Mouse (Mus musculus) lung, postnatal 0 days (tissue): ENCODE measurements at regions not wholly inside any gene's neighbourhood (a gene's known extent, or its start where the extent isn't known, plus 50 kb on each side); places are given as distances from the start of the nearest gene placed in this dataset.
"Not testable (repeated sequence)": the region's sequence is repeated elsewhere in the genome, so short reads cannot be mapped to it uniquely, and the experiment has no call there.

ENCODE experiments used
- ATAC-seq: fragments of 200-750 bp; cut with Nextera tagmentation; 2 replicates; pipeline ENCODE4 v1.8.0; 2017; ENCODE audit warnings: moderate library complexity
- DNase-seq: peaks from one replicate; pipeline ENCODE4 v3.0.0-alpha.2; 2016; ENCODE audit warnings: low spot score
- H3K27ac ChIP-seq: fragments of 300-500 bp; sonication (generic); 2 replicates; pipeline ENCODE4 v1.5.1; 2014; ENCODE audit warnings: antibody characterized with exemption, mild to moderate bottlenecking, low read length, mixed read lengths
- H3K27me3 ChIP-seq: fragments of 300-500 bp; sonication (generic); replicated peaks from 2 replicates; pipeline ENCODE4 v1.6.1; 2014; ENCODE audit warnings: low read length, mixed read lengths; ENCODE audit not compliant: insufficient read depth
- H3K36me3 ChIP-seq: fragments of 300-500 bp; sonication (generic); 2 replicates; pipeline ENCODE4 v1.6.1; 2014; ENCODE audit warnings: low read length, mixed read lengths; ENCODE audit not compliant: insufficient read depth
- H3K4me1 ChIP-seq: fragments of 300-500 bp; sonication (generic); 2 replicates; pipeline ENCODE4 v1.6.1; 2014; ENCODE audit warnings: antibody characterized with exemption, low read depth, low read length, mixed read lengths; ENCODE audit not compliant: insufficient read depth
- H3K4me2 ChIP-seq: fragments of 300-500 bp; sonication (generic); replicated peaks from 2 replicates; pipeline ENCODE4 v1.6.1; 2014; ENCODE audit warnings: low read depth, mild to moderate bottlenecking, low read length, moderate library complexity, mixed read lengths
- H3K4me3 ChIP-seq: fragments of 300-500 bp; sonication (generic); 2 replicates; pipeline ENCODE4 v1.5.1; 2014; ENCODE audit warnings: low read depth, low read length
- H3K9ac ChIP-seq: fragments of 300-500 bp; sonication (generic); replicated peaks from 2 replicates; pipeline ENCODE4 v1.6.1; 2014; ENCODE audit warnings: low read depth, mild to moderate bottlenecking
- H3K9me3 ChIP-seq: fragments of 300-500 bp; sonication (generic); 2 replicates; pipeline ENCODE4 v1.6.1; 2016; ENCODE audit warnings: low read length, mixed read lengths
- CTCF ChIP-seq: IDR thresholded peaks from 2 replicates; pipeline ENCODE4 v1.5.1; 2016; ENCODE audit warnings: antibody characterized with exemption, mild to moderate bottlenecking
- EP300 ChIP-seq: IDR thresholded peaks from 2 replicates; pipeline ENCODE4 v1.6.1; 2016; ENCODE audit warnings: antibody characterized with exemption, mild to moderate bottlenecking, control low read depth
- WGBS: fragments of 180-500 bp; shearing (Covaris S2); extraction: QIAGEN DNeasy Blood & Tissue Kit; methylation state at CpG from one replicate; pipeline ENCODE4 v1.1.7; 2014; 5-methylcytosine and 5-hydroxymethylcytosine counted together

GRCm38 (mm10) chr16:69937514-69938194 is 74.1 kb upstream of the Speer2 start:
- no peak overlapping the region for H3K4me2 ChIP-seq
- no peak overlapping the region for H3K9ac ChIP-seq
- H3K27ac ChIP-seq, result no peak overlapping the region
- no peaks in the 10 kb centered on the region for H3K9me3 ChIP-seq
- DNase-seq (no peak), ATAC-seq (no peak)
- H3K27me3 ChIP-seq, result no peaks in the 10 kb centered on the region
- H3K4me3 ChIP-seq, result no peak overlapping the region
- H3K4me1 ChIP-seq, result no peaks in the 10 kb centered on the region
- H3K36me3 ChIP-seq, result no peaks in the 10 kb centered on the region
- 61% methylated on average over 1 of the region's 1 CpGs for WGBS
- TF ChIP-seq CTCF, result no peak
- TF ChIP-seq EP300, result no peak

GRCm38 (mm10) chr16:69943635-69944034 is 80.1 kb upstream of the Speer2 start:
- Histone ChIP-seq H3K36me3 (no peaks in the 10 kb centered on the region), H3K4me2 (no peak overlapping the region), H3K9me3 (no peaks in the 10 kb centered on the region), H3K4me3 (no peak overlapping the region), H3K27me3 (no peaks in the 10 kb centered on the region), H3K9ac (no peak overlapping the region), H3K27ac (no peak overlapping the region), H3K4me1 (no peaks in the 10 kb centered on the region)
- ATAC-seq (no peak), DNase-seq (no peak)
- TF ChIP-seq CTCF, result no peak
- no peak for TF ChIP-seq EP300
- 8% methylated on average over 1 of the region's 1 CpGs for WGBS

- Histone ChIP-seq H3K9me3 (no peaks in the 10 kb centered on the region), H3K9ac (no peak overlapping the region), H3K27ac (no peak overlapping the region), H3K4me3 (no peak overlapping the region), H3K4me1 (no peaks in the 10 kb centered on the region), H3K36me3 (no peaks in the 10 kb centered on the region), H3K4me2 (no peak overlapping the region), H3K27me3 (no peaks in the 10 kb centered on the region)
- TF ChIP-seq CTCF, result no peak
- no peak for TF ChIP-seq EP300
- ATAC-seq, result no peak
- WGBS, result 47% methylated on average over 10 of the region's 10 CpGs
- no peak for DNase-seq
Measured at GRCm38 (mm10) chr16:69948783-69949182, 85.2 kb upstream of the Speer2 start.

- 84% methylated on average over 7 of the region's 7 CpGs for WGBS
- no peak for ATAC-seq
- Histone ChIP-seq H3K4me2 (no peak overlapping the region), H3K9me3 (no peaks in the 10 kb centered on the region), H3K27me3 (no peaks in the 10 kb centered on the region), H3K27ac (no peak overlapping the region), H3K4me3 (no peak overlapping the region), H3K36me3 (no peaks in the 10 kb centered on the region), H3K9ac (no peak overlapping the region), H3K4me1 (no peaks in the 10 kb centered on the region)
- DNase-seq, result no peak
- TF ChIP-seq CTCF (no peak), EP300 (no peak)
Measured at GRCm38 (mm10) chr16:69949339-69949738, 85.8 kb upstream of the Speer2 start.

GRCm38 (mm10) chr16:69951581-69951980 is 88.0 kb upstream of the Speer2 start:
- no peak overlapping the region for H3K27ac ChIP-seq
- no peak overlapping the region for H3K4me3 ChIP-seq
- no peak overlapping the region for H3K9ac ChIP-seq
- no peaks in the 10 kb centered on the region for H3K4me1 ChIP-seq
- TF ChIP-seq CTCF (no peak), EP300 (no peak)
- H3K36me3 ChIP-seq, result no peaks in the 10 kb centered on the region
- H3K9me3 ChIP-seq, result no peaks in the 10 kb centered on the region
- no peaks in the 10 kb centered on the region for H3K27me3 ChIP-seq
- no peak overlapping the region for H3K4me2 ChIP-seq
- DNase-seq, result no peak
- 62% methylated on average over 2 of the region's 2 CpGs for WGBS
- no peak for ATAC-seq

GRCm38 (mm10) chr16:69966561-69966960 is 103.0 kb upstream of the Speer2 start:
- not testable (repeated sequence) for H3K36me3 ChIP-seq, H3K4me2 ChIP-seq, H3K9ac ChIP-seq, H3K9me3 ChIP-seq, H3K4me3 ChIP-seq, DNase-seq, H3K27ac ChIP-seq, H3K27me3 ChIP-seq, H3K4me1 ChIP-seq, ATAC-seq
- WGBS, result 88% methylated on average over 7 of the region's 7 CpGs
